Mouse (Mus musculus): Measurements from ENCODE around the gene Rabgap1l. TPM values are rescaled to one million over a fixed set of nuclear protein-coding genes. Genes with fewer than 3 reads are reported as not detected.
"Not testable (repeated sequence)": the region's sequence is repeated elsewhere in the genome, so short reads cannot be mapped to it uniquely, and the experiment has no call there.

Gene Rabgap1l
- total and polyA plus RNA-seq, 2 experiments = 6.4 to 78.7 TPM

DNA sequence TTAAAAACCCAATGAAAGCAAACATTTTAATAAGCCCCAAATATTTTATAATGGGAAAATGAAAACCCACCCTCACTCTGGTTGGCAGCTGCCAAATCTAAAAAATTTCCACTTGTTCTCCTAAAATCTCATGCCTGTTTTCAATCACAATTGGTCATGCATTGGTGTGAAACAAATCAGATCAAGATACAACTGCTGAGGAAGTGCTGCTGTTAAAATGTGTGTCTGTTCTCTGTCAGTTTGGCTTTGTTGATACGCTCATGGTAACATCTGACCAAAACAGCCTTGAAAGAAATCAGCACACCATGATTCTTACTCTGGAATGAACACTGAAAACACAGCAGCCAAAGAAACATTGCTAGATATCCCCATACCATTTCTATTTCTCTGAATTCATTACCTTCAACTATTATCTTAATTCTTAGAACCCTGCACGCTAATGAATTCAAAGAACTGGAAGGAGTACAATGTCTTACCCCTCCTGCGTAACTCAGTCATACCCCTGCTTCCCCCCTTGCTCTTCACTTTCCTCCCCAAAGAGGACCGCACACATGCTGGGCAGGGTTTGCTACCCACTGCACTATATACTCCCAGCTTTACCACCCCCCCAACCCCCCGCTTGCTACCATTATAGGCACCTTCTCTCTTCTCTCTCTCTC lies 375.7 kb downstream of the Rabgap1l start:
- Histone ChIP-seq H3K27ac (replicated peaks; ENCODE audit: insufficient read depth, low read depth, low read length) (no peak overlapping the region), H3K4me1 (ENCODE audit: control insufficient read depth, insufficient read depth, low read length) (no peaks in the 10 kb centered on the region), H3K4me3 (ENCODE audit: insufficient read depth, low read depth, low read length) (no peak overlapping the region), H3K36me3 (ENCODE audit: control insufficient read depth, insufficient read depth, low read length) (no peaks in the 10 kb centered on the region), H3K79me2 (ENCODE audit: control insufficient read depth, insufficient read depth, low read length) (no peaks in the 10 kb centered on the region), H3K27me3 (ENCODE audit: control insufficient read depth, insufficient read depth, low read length) (no peaks in the 10 kb centered on the region), H3K9ac (ENCODE audit: low read depth, low read length) (no peak overlapping the region)
- TF ChIP-seq CTCF (IDR thresholded peaks at IDR 0.05; ENCODE audit: low read depth, low read length) (no peak), POLR2A (IDR thresholded peaks at IDR 0.05; ENCODE audit: extremely low read depth, insufficient read depth, low read length) (no peak)
- no peak for DNase-seq (ENCODE audit: extremely low read depth, low read depth, low spot score)
- WGBS = 92% methylated on average over 5 of the region's 5 CpGs

DNA sequence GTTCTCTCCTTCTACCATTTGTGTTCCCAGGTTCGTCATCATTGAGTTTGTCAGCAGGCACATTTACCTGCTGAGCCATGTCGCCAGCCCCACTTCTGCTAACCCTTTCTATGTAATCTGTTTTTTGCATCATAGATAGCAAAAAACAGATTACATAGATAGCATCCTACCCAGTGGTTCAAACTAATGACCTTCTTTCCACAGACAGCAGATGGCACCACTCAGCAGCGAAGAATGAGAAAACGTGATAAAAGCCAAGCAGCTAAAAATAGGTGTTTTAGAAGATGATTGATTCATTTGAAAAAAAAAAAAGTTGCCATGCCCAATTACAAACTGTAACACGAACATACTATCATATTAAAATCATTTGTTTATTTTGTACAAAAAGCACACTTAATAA lies 382.2 kb downstream of the Rabgap1l start:
- TF ChIP-seq POLR2A (IDR thresholded peaks at IDR 0.05; ENCODE audit: extremely low read depth, insufficient read depth, low read length) = no peak
- TF ChIP-seq CTCF (IDR thresholded peaks at IDR 0.05; ENCODE audit: low read depth, low read length) = no peak
- H3K79me2 ChIP-seq (ENCODE audit: control insufficient read depth, insufficient read depth, low read length) = no peaks in the 10 kb centered on the region
- H3K9ac ChIP-seq (ENCODE audit: low read depth, low read length) = no peak overlapping the region
- no peak overlapping the region for H3K27ac ChIP-seq (replicated peaks; ENCODE audit: insufficient read depth, low read depth, low read length)
- WGBS = 62% methylated on average over 5 of the region's 5 CpGs
- no peak for DNase-seq (ENCODE audit: extremely low read depth, low read depth, low spot score)
- no peak overlapping the region for H3K4me3 ChIP-seq (ENCODE audit: insufficient read depth, low read depth, low read length)
- no peaks in the 10 kb centered on the region for H3K4me1 ChIP-seq (ENCODE audit: control insufficient read depth, insufficient read depth, low read length)
- H3K36me3 ChIP-seq (ENCODE audit: control insufficient read depth, insufficient read depth, low read length) = no peaks in the 10 kb centered on the region
- no peaks in the 10 kb centered on the region for H3K27me3 ChIP-seq (ENCODE audit: control insufficient read depth, insufficient read depth, low read length)

DNA sequence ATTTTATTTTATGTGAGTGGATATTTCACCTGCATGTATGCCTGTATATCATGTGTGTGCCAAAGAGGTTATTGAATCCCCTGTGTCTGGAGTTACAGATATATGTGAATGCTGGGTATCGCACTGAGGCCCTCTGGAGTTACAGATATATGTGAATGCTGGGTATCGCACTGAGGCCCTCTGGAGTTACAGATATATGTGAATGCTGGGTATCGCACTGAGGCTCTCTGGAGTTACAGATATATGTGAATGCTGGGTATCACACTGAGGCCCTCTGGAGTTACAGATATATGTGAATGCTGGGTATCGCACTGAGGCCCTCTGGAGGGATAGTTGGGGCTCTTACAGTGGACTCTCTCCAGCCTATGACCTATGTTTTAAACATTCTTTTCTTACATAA lies 383.3 kb downstream of the Rabgap1l start:
- not testable (repeated sequence) for H3K9ac ChIP-seq (ENCODE audit: low read depth, low read length); H3K27me3 ChIP-seq (ENCODE audit: control insufficient read depth, insufficient read depth, low read length); H3K4me1 ChIP-seq (ENCODE audit: control insufficient read depth, insufficient read depth, low read length); H3K79me2 ChIP-seq (ENCODE audit: control insufficient read depth, insufficient read depth, low read length); DNase-seq (ENCODE audit: extremely low read depth, low read depth, low spot score); H3K36me3 ChIP-seq (ENCODE audit: control insufficient read depth, insufficient read depth, low read length); H3K27ac ChIP-seq (replicated peaks; ENCODE audit: insufficient read depth, low read depth, low read length); H3K4me3 ChIP-seq (ENCODE audit: insufficient read depth, low read depth, low read length)
- 96% methylated on average over 4 of the region's 4 CpGs for WGBS

DNA sequence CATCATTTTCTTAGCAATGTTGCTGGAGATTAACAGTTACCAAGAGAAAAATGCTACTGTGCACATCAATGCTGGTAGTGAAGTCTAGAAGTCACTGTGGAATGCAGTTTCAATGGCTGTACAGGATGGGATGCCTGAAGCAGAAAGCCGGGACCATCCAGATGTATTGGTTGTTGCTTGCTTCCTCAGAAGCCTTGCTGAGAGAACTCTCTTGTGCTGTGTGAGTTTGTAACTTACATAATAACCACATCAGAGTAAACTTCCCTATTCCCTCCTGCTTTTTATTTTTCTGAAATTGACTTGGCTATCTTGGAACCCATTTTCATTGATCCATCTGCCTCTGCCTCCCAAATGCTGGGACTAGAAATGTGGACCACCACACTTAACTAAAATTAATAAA lies 383.9 kb downstream of the Rabgap1l start:
- no peaks in the 10 kb centered on the region for H3K4me1 ChIP-seq (ENCODE audit: control insufficient read depth, insufficient read depth, low read length)
- H3K27me3 ChIP-seq (ENCODE audit: control insufficient read depth, insufficient read depth, low read length) = no peaks in the 10 kb centered on the region
- H3K27ac ChIP-seq (replicated peaks; ENCODE audit: insufficient read depth, low read depth, low read length) = no peak overlapping the region
- no peaks in the 10 kb centered on the region for H3K79me2 ChIP-seq (ENCODE audit: control insufficient read depth, insufficient read depth, low read length)
- no peak for DNase-seq (ENCODE audit: extremely low read depth, low read depth, low spot score)
- H3K4me3 ChIP-seq (ENCODE audit: insufficient read depth, low read depth, low read length) = no peak overlapping the region
- TF ChIP-seq POLR2A (IDR thresholded peaks at IDR 0.05; ENCODE audit: extremely low read depth, insufficient read depth, low read length) (no peak), CTCF (IDR thresholded peaks at IDR 0.05; ENCODE audit: low read depth, low read length) (no peak)
- H3K36me3 ChIP-seq (ENCODE audit: control insufficient read depth, insufficient read depth, low read length) = no peaks in the 10 kb centered on the region
- 90% methylated on average over 1 of the region's 1 CpGs for WGBS
- no peak overlapping the region for H3K9ac ChIP-seq (ENCODE audit: low read depth, low read length)

DNA sequence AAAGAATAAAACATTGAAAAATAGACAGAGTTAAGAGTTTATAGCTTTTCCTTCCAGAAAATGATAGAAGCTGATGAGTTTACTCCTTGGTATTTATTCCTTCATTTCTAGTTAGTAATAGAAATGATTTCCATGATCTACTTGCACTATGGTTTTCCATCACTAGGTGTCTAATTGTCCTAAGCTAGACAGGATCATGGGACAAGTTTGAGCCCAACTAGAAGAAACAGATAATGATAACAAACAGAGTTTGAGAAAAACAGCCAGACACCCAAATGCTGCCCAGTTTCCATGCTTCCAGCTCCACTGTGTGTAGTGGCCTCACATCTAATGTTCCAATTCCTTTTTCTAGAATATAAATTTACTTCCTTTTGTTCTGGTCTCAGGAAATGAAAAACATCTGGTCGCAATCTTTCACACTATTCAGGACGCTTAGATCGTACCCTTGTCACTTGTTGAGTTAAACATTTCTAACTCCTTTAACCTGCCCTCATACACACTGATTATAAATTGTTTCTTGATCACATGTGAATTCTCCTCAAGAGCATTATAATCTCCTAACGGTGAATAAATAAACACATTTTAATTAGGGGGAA lies 384.6 kb downstream of the Rabgap1l start:
- H3K27ac ChIP-seq (replicated peaks; ENCODE audit: insufficient read depth, low read depth, low read length) = no peak overlapping the region
- TF ChIP-seq CTCF (IDR thresholded peaks at IDR 0.05; ENCODE audit: low read depth, low read length) = no peak
- no peak for TF ChIP-seq POLR2A (IDR thresholded peaks at IDR 0.05; ENCODE audit: extremely low read depth, insufficient read depth, low read length)
- WGBS = 85% methylated on average over 4 of the region's 4 CpGs
- no peak overlapping the region for H3K4me3 ChIP-seq (ENCODE audit: insufficient read depth, low read depth, low read length)
- H3K36me3 ChIP-seq (ENCODE audit: control insufficient read depth, insufficient read depth, low read length) = no peaks in the 10 kb centered on the region
- no peaks in the 10 kb centered on the region for H3K27me3 ChIP-seq (ENCODE audit: control insufficient read depth, insufficient read depth, low read length)
- no peak overlapping the region for H3K9ac ChIP-seq (ENCODE audit: low read depth, low read length)
- H3K79me2 ChIP-seq (ENCODE audit: control insufficient read depth, insufficient read depth, low read length) = no peaks in the 10 kb centered on the region
- no peak for DNase-seq (ENCODE audit: extremely low read depth, low read depth, low spot score)
- H3K4me1 ChIP-seq (ENCODE audit: control insufficient read depth, insufficient read depth, low read length) = no peaks in the 10 kb centered on the region

DNA sequence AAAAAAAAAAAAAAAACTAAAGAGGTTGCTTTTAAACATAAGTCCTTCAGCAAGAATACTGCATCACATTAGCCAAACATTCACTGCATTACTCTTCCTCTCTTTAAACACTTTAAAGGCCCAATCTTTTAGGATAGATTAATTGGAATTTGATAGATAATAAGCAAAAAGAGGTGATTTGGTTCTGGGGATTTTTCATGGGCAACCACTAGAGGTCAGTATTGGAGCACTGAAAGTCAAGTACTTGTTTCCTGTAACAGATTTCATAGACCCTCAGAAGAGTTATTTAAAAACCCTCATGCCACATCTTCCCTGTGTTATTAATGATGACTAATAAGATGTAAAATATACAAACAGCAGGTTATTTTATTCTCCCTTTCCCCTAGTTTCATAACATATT lies 393.6 kb downstream of the Rabgap1l start:
- no peak overlapping the region for H3K4me3 ChIP-seq (ENCODE audit: insufficient read depth, low read depth, low read length)
- DNase-seq (ENCODE audit: extremely low read depth, low read depth, low spot score) = peak; percentile 49
- TF ChIP-seq POLR2A (IDR thresholded peaks at IDR 0.05; ENCODE audit: extremely low read depth, insufficient read depth, low read length) (no peak), CTCF (IDR thresholded peaks at IDR 0.05; ENCODE audit: low read depth, low read length) (peak; percentile 46; the same call in 1 of the 2 replicates)

More for the DNA sequence above, 393.6 kb downstream of the Rabgap1l start:
- H3K4me1 ChIP-seq (ENCODE audit: control insufficient read depth, insufficient read depth, low read length) = no peaks in the 10 kb centered on the region
- no peak overlapping the region for H3K9ac ChIP-seq (ENCODE audit: low read depth, low read length)
- H3K36me3 ChIP-seq (ENCODE audit: control insufficient read depth, insufficient read depth, low read length) = no peaks in the 10 kb centered on the region
- H3K27me3 ChIP-seq (ENCODE audit: control insufficient read depth, insufficient read depth, low read length) = no peaks in the 10 kb centered on the region
- H3K79me2 ChIP-seq (ENCODE audit: control insufficient read depth, insufficient read depth, low read length) = no peaks in the 10 kb centered on the region
- no peak overlapping the region for H3K27ac ChIP-seq (replicated peaks; ENCODE audit: insufficient read depth, low read depth, low read length)
